In genomic region chr17:57173351-57173750, GRCm38 (mm10) we compare ENCODE assay signal across 29 mouse cellular contexts. TPM values are rescaled to one million over a fixed set of nuclear protein-coding genes. Genes with fewer than 3 reads are reported as not detected.
"Had no signal": no experiment of that assay in that cellular context is flagged by ENCODE, and none has a peak within 500 bp of the region (broad histone marks: within the 10 kb centered on the region; RNA-seq: fewer than 3 reads in every experiment).

No protein-coding gene starts in this region.

- ATAC-seq: intestine, postnatal 0 days; midbrain, embryonic 13.5 days; midbrain, embryonic 16.5 days had no signal

- DNase-seq: kidney, adult 2 months; kidney, postnatal 25 days; layer of hippocampus, adult 9-11 months; retina, postnatal 1 day; right cerebral cortex, postnatal 25 days; spleen, adult 18-20 months; thymus, postnatal 25 days had no signal

- H3K4me2 ChIP-seq: midbrain, embryonic 13.5 days; neural tube, embryonic 13.5 days; stomach, embryonic 15.5 days had no signal

- H3K27ac ChIP-seq: kidney, postnatal 0 days; layer of hippocampus, adult 2 months; macrophage; midbrain, embryonic 13.5 days; neural tube, embryonic 13.5 days; stomach, embryonic 15.5 days had no signal

- H3K4me3 ChIP-seq: layer of hippocampus, adult 2 months; midbrain, embryonic 13.5 days; myocyte; neural tube, embryonic 13.5 days; stomach, embryonic 15.5 days had no signal

- H3K9ac ChIP-seq: midbrain, embryonic 13.5 days; neural tube, embryonic 13.5 days; stomach, embryonic 15.5 days had no signal

- H3K4me1 ChIP-seq: midbrain, embryonic 13.5 days; neural tube, embryonic 13.5 days; stomach, embryonic 15.5 days had no signal

- H3K9me3 ChIP-seq: midbrain, embryonic 13.5 days; neural tube, embryonic 13.5 days; stomach, embryonic 15.5 days had no signal

- H3K27me3 ChIP-seq: midbrain, embryonic 13.5 days; neural tube, embryonic 13.5 days; stomach, embryonic 15.5 days had no signal

- H3K36me3 ChIP-seq: midbrain, embryonic 13.5 days; neural tube, embryonic 13.5 days; stomach, embryonic 15.5 days had no signal

RNA-seq across cellular contexts. Expression of gene Tnfsf14, which starts 20.6 kb away (rescaled TPM):
- total RNA-seq: layer of hippocampus, adult 2 months; layer of hippocampus, postnatal 25 days; left cerebral cortex, adult 18-20 months; left cerebral cortex, postnatal 10 days; left cerebral cortex, postnatal 36 days had no signal
- polyA plus RNA-seq: intestine, embryonic 14.5 days; kidney, embryonic 14.5 days; midbrain, embryonic 13.5 days; midbrain, embryonic 16.5 days; myocyte; neural tube, embryonic 13.5 days had no signal

RNA-seq across cellular contexts. Expression of gene Cd70, which starts 23.8 kb away (rescaled TPM):
- total RNA-seq: layer of hippocampus, adult 2 months; left cerebral cortex, adult 18-20 months; left cerebral cortex, postnatal 10 days; liver, adult 2 months; monocyte, adult 5-6 weeks; neutrophil, adult 5-6 weeks had no signal
- polyA plus RNA-seq: intestine, embryonic 14.5 days; intestine, postnatal 0 days; kidney, embryonic 14.5 days; kidney, postnatal 0 days; limb, embryonic 11.5 days; limb, embryonic 14.5 days; liver, adult 2 months; liver, embryonic 16.5 days; lung, embryonic 16.5 days; macrophage; myocyte had no signal
